Mouse (Mus musculus) heart, adult 2 months (tissue): ENCODE measurements around the gene Thoc3.

Experiments used
- CTCF ChIP-seq: fragments of 200-600 bp; IDR thresholded peaks from 2 replicates; pipeline ENCODE4 v1.8.1; 2022; ENCODE audit warnings: antibody characterized with exemption, mild to moderate bottlenecking, moderate library complexity
- POLR2A ChIP-seq: fragments of 200-500 bp; IDR thresholded peaks from 2 replicates; pipeline ENCODE4 v1.6.1; 2011; ENCODE audit warnings: mild to moderate bottlenecking, low read depth, low read length, control low read depth; ENCODE audit not compliant: insufficient read depth

- TF ChIP-seq CTCF (no peak), POLR2A (no peak)
These were observed 41.6 kb downstream of the Thoc3 start for GRCm38 (mm10) chr13:54426781-54427655.
